ENCODE assay signal across 8 mouse cellular contexts in the genomic region with DNA sequence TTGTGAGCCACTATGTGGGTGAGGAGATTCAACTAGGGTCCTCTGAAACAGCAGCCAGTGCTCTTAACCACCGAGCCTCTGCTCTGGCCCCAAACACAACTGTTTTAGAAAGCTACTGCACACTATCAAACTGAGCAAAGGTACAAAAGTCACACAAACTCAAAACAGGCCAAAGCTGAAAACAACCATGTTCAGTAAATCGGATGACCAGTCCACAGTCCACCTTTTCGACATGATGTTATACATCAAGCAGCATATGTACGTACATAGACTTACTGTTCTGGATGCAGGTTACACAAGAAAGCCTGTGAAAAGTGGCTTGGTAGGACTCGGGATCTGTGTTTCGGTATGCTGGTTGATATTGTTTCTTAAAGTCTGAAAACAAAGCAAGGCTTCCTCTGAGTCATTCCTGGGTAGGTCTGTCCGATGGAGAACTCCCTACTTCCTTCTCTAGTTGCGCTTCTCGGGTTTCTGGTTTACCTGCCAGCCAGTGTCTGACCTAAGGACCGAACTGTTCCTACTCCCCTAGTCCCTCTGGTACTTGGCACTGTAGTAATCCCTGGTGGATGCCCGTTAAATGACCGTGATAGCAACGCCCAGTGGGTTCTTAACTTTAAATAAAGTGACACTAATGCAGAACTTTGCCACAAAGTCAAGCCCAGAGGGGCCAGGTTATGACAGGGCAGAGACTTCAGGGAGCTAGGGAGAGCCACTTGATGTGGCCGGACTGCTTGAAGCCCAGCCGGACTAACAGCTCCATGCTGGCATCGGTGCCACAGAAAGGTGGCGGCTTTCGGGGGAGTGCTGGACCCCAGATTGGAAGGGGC. TPM values are rescaled to one million over a fixed set of nuclear protein-coding genes. Genes with fewer than 3 reads are reported as not detected.
DNase-seq lines count a peak whose midpoint lies in the region; ATAC-seq and TF ChIP-seq lines count a peak whose summit lies in the region.

No protein-coding gene starts in this region.

- peak; percentile 72 for DNase-seq in gastrocnemius, adult 2 months
- DNase-seq in gastrocnemius, postnatal 14 days: no peak
- peak; percentile 70 for DNase-seq in A20 (ENCODE audit: low read depth, low spot score)
- DNase-seq in forebrain, embryonic 11.5 days (ENCODE audit: low spot score): no peak
- no peak for DNase-seq in testis, postnatal 14 days (ENCODE audit: low spot score)
- DNase-seq in spleen, postnatal 36 days (ENCODE audit: low spot score in 2 of 2): no peak

- ATAC-seq in forebrain, embryonic 11.5 days (replicated peaks; ENCODE audit: low FRiP score): peak; percentile 74; the same call in 1 of the 2 replicates
- peak; percentile 25; the same call in 1 of the 2 replicates for ATAC-seq in limb, embryonic 13.5 days (ENCODE audit: low FRiP score, low read depth)

- intact Hi-C loops in gastrocnemius, adult 2 months (cut with DNase I): loop anchor here (5.0 kb wide), 1 partner anchor 38 kb away; no protein-coding TSS in a partner anchor
- intact Hi-C loops in gastrocnemius, postnatal 14 days (cut with DNase I; ENCODE audit: low total_unique reads): no loop called here

- H3K4me3 ChIP-seq in gastrocnemius, adult 2 months: peak overlapping the region; percentile 96
- H3K4me3 ChIP-seq in forebrain, embryonic 11.5 days (ENCODE audit: low read depth, low read length): peak overlapping the region; percentile 63
- H3K4me3 ChIP-seq in limb, embryonic 13.5 days: peak overlapping the region; percentile 66
- H3K4me3 ChIP-seq in small intestine, adult 2 months (ENCODE audit: low read depth, low read length): peak overlapping the region; percentile 96

- H3K9me3 ChIP-seq in forebrain, embryonic 11.5 days (ENCODE audit: control insufficient read depth, low read length): no peaks in the 10 kb centered on the region
- H3K9me3 ChIP-seq in limb, embryonic 13.5 days: no peaks in the 10 kb centered on the region

- no peaks in the 10 kb centered on the region; the same call in 1 of the 2 replicates for H3K4me1 ChIP-seq in forebrain, embryonic 11.5 days (replicated peaks; ENCODE audit: control insufficient read depth, insufficient read depth, low read length)
- peaks cover 16% of the 10 kb centered on the region for H3K4me1 ChIP-seq in limb, embryonic 13.5 days
- H3K4me1 ChIP-seq in small intestine, adult 2 months (ENCODE audit: control insufficient read depth, insufficient read depth, insufficient read length, low read length): peaks cover 3% of the 10 kb centered on the region; the same call in 1 of the 2 replicates

- WGBS in forebrain, embryonic 11.5 days: 26% methylated on average over 18 of the region's 18 CpGs
- 25% methylated on average over 18 of the region's 18 CpGs for WGBS in limb, embryonic 13.5 days
- WGBS in small intestine, adult 2 months: 15% methylated on average over 18 of the region's 18 CpGs

- TF ChIP-seq POLR2A in small intestine, adult 2 months (IDR thresholded peaks at IDR 0.05; ENCODE audit: low read depth, low read length): no peak

- peak overlapping the region; percentile 79 for H3K4me2 ChIP-seq in forebrain, embryonic 11.5 days (ENCODE audit: low read depth, low read length, severe bottlenecking)
- H3K4me2 ChIP-seq in limb, embryonic 13.5 days (replicated peaks): peak overlapping the region; percentile 82

- H3K9ac ChIP-seq in forebrain, embryonic 11.5 days (ENCODE audit: low read length): peak overlapping the region; percentile 78
- peak overlapping the region; percentile 81 for H3K9ac ChIP-seq in limb, embryonic 13.5 days

- H3K36me3 ChIP-seq in forebrain, embryonic 11.5 days (ENCODE audit: control insufficient read depth, insufficient read depth, low read length): no peaks in the 10 kb centered on the region
- H3K36me3 ChIP-seq in limb, embryonic 13.5 days: peaks cover 2% of the 10 kb centered on the region; the same call in 1 of the 2 replicates
- no peaks in the 10 kb centered on the region for H3K36me3 ChIP-seq in small intestine, adult 2 months (ENCODE audit: control insufficient read depth, insufficient read depth, low read length)

- H3K27ac ChIP-seq in gastrocnemius, adult 2 months: peak overlapping the region; percentile 96
- H3K27ac ChIP-seq in forebrain, embryonic 11.5 days (ENCODE audit: low read depth, low read length): no peak overlapping the region
- peak overlapping the region; percentile 16; the same call in 1 of the 2 replicates for H3K27ac ChIP-seq in limb, embryonic 13.5 days
- H3K27ac ChIP-seq in small intestine, adult 2 months (ENCODE audit: insufficient read depth, low read depth, low read length): peak overlapping the region; percentile 62

- TF ChIP-seq CTCF in gastrocnemius, adult 2 months (IDR thresholded peaks at IDR 0.05): no peak
- no peak for TF ChIP-seq CTCF in small intestine, adult 2 months (IDR thresholded peaks at IDR 0.05; ENCODE audit: extremely low read depth, insufficient read length, insufficient replicate concordance, low read depth, low read length)

- no peaks in the 10 kb centered on the region for H3K27me3 ChIP-seq in forebrain, embryonic 11.5 days (ENCODE audit: control insufficient read depth, insufficient read depth, low read length)
- no peaks in the 10 kb centered on the region for H3K27me3 ChIP-seq in limb, embryonic 13.5 days
- H3K27me3 ChIP-seq in small intestine, adult 2 months (ENCODE audit: control insufficient read depth, insufficient read depth, low read length): no peaks in the 10 kb centered on the region

RNA-seq across cellular contexts. Expression of gene Srpr, which starts 0.8 kb away (rescaled TPM):
- 100 to 1,000 TPM; 222 to 262 TPM for total RNA-seq in gastrocnemius, adult 2 months (2021)
- 100 to 1,000 TPM; 167 to 168 TPM for total RNA-seq in gastrocnemius, postnatal 14 days (2021)
- polyA plus RNA-seq in forebrain, embryonic 11.5 days (2014; fragmentation: Nextera tagmentation; extraction: Ambion mirVana): 89.2 and 91.3 TPM in 2 replicates
- polyA plus RNA-seq in limb, embryonic 13.5 days (2015; fragmentation: Nextera tagmentation; extraction: Ambion mirVana): 145 and 148 TPM in 2 replicates
- 35.7 and 39.7 TPM in 2 replicates for polyA plus RNA-seq in small intestine, adult 2 months (2012; rRNA removed)

RNA-seq across cellular contexts. Expression of gene Tirap, which starts 0.9 kb away (rescaled TPM):
- total RNA-seq in gastrocnemius, adult 2 months (2021): 10 to 100 TPM; 29.1 to 42.0 TPM
- 10 to 100 TPM; 17.0 to 20.0 TPM for total RNA-seq in gastrocnemius, postnatal 14 days (2021)
- 17.1 and 17.3 TPM in 2 replicates for polyA plus RNA-seq in forebrain, embryonic 11.5 days (2014; fragmentation: Nextera tagmentation; extraction: Ambion mirVana)
- 15.4 and 16.3 TPM in 2 replicates for polyA plus RNA-seq in limb, embryonic 13.5 days (2015; fragmentation: Nextera tagmentation; extraction: Ambion mirVana)
- polyA plus RNA-seq in small intestine, adult 2 months (2012; rRNA removed): 10.4 and 13.0 TPM in 2 replicates

RNA-seq across cellular contexts. Expression of gene Foxred1, which starts 11.7 kb away (rescaled TPM):
- total RNA-seq in gastrocnemius, adult 2 months (2021): 10 to 100 TPM; 17.6 to 20.3 TPM
- 10 to 100 TPM; 34.7 to 40.1 TPM for total RNA-seq in gastrocnemius, postnatal 14 days (2021)
- polyA plus RNA-seq in forebrain, embryonic 11.5 days (2014; fragmentation: Nextera tagmentation; extraction: Ambion mirVana): 45.5 and 49.2 TPM in 2 replicates
- 44.3 and 44.7 TPM in 2 replicates for polyA plus RNA-seq in limb, embryonic 13.5 days (2015; fragmentation: Nextera tagmentation; extraction: Ambion mirVana)
- 6.1 and 10.6 TPM in 2 replicates for polyA plus RNA-seq in small intestine, adult 2 months (2012; rRNA removed)

RNA-seq across cellular contexts. Expression of gene Dcps, which starts 23.3 kb away (rescaled TPM):
- 1 to 10 TPM; 7.7 to 8.4 TPM for total RNA-seq in gastrocnemius, adult 2 months (2021)
- 1 to 10 TPM; 5.8 to 7.4 TPM for total RNA-seq in gastrocnemius, postnatal 14 days (2021)
- 104 and 113 TPM in 2 replicates for polyA plus RNA-seq in forebrain, embryonic 11.5 days (2014; fragmentation: Nextera tagmentation; extraction: Ambion mirVana)
- 78.2 and 80.9 TPM in 2 replicates for polyA plus RNA-seq in limb, embryonic 13.5 days (2015; fragmentation: Nextera tagmentation; extraction: Ambion mirVana)
- polyA plus RNA-seq in small intestine, adult 2 months (2012; rRNA removed): 9.4 and 18.4 TPM in 2 replicates

Comparison
In these comparisons a context has a peak if more than half of its experiments do, and no peak if none do; other contexts are left out.
1. DNase-seq: peak in gastrocnemius, adult 2 months (single experiment) and A20 (single experiment); none in gastrocnemius, postnatal 14 days (single experiment), forebrain, embryonic 11.5 days (single experiment), testis, postnatal 14 days (single experiment) and spleen, postnatal 36 days (0 of 2).
2. Peak in every context shown above with its lines, with median percentiles within 50 percentile points of each other: H3K4me3 ChIP-seq.